Mouse (Mus musculus): ENCODE measurements at regions not wholly inside any gene's neighbourhood (a gene's known extent, or its start where the extent isn't known, plus 50 kb on each side); places are given as distances from the start of the nearest gene placed in this dataset.
"Not testable (repeated sequence)": the region's sequence is repeated elsewhere in the genome, so short reads cannot be mapped to it uniquely, and the experiment has no call there.

DNA sequence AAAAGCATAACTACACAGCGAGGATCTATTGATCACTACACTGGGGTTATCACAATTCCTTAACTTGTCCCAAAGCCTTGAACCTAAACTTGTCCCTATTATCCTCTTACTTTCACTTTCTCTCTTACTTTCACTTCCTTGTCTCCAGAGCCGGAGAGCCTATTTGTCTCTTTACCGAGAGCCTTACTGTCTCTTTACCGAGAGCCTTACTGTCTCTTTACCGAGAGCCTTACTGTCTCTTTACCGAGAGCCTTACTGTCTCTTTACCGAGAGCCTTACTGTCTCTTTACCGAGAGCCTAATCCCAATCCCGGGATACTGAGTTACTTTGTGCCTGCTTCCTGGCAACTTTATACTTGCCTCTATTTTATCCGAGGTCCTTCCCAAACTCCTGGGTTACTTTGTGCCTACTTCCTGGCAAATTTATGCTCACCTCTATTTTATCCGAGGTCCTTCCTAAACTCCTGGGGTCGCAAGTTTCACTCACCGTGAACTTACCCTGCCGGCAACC is 335.3 kb upstream of the Ccng1 start:
- DNase-seq (ENCODE audit: low read depth, low spot score); H3K36me3 ChIP-seq (ENCODE audit: control insufficient read depth, insufficient read depth, low read length, poor library complexity, severe bottlenecking); H3K27me3 ChIP-seq (ENCODE audit: control insufficient read depth, insufficient read depth, low read length, poor library complexity, severe bottlenecking): not testable (repeated sequence)

DNA sequence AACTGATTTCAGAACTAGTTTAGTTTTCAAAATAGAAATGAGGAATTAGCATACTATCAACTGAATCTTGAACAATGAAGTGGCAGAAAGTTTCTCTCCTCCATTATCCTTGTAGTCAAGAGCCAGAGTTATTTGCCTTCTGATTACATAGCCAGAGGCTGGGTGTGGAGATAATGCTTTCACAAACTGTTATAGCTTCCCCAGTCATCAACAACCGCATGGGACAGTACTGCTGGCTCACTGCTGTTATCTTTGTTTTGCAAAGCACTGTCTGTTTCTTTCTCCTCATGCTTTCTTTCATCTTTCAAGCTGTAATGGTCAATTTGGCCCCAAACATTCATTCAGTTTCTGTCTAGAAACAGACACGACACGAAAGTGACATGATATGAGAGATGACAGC is 308.5 kb upstream of the Ccng1 start:
- no peak for DNase-seq (ENCODE audit: low read depth, low spot score)
- Histone ChIP-seq H3K27me3 (ENCODE audit: control insufficient read depth, insufficient read depth, low read length, poor library complexity, severe bottlenecking) (no peaks in the 10 kb centered on the region), H3K36me3 (ENCODE audit: control insufficient read depth, insufficient read depth, low read length, poor library complexity, severe bottlenecking) (no peaks in the 10 kb centered on the region)

DNA sequence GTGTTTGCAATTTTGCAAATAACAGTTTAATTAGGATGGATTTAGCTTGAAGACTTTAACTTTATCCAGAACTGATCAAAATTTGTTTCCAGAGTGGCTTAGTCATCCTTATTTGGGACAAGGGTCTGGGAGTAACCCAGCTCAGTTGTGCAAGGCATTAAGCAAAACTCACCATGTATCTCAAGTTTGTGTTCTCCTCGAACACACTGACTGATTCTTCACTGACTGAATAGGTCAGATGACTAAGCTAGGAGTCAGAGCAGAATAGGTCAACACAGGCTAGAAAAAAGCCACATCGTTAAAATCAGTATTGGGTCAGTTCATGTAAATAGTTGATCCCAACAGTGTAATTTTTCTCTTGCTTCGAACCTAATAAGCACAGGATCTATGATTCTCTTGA is 302.7 kb upstream of the Ccng1 start:
- H3K27me3 ChIP-seq (ENCODE audit: control insufficient read depth, insufficient read depth, low read length, poor library complexity, severe bottlenecking) = no peaks in the 10 kb centered on the region
- no peaks in the 10 kb centered on the region for H3K36me3 ChIP-seq (ENCODE audit: control insufficient read depth, insufficient read depth, low read length, poor library complexity, severe bottlenecking)
- DNase-seq (ENCODE audit: low read depth, low spot score) = no peak

DNA sequence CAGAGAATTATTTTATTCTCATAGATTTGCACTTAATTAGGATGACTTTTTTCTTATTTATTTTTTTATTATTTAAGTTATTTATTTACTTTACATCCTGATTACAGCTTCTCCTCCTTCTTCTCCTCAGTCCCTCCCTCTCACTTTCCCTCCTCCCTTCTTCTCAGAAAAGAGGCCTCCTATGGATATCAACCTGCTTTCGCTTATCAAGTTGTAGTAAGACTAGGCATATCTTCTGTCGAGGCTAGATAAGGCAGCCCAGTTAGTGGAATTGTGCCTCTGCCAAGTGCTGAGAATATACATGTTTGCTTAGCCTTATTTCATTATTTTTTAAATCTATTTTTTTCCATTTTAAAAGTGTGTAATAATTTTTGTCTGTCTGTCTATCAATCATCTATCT is 274.9 kb upstream of the Ccng1 start:
- H3K27me3 ChIP-seq (ENCODE audit: control insufficient read depth, insufficient read depth, low read length, poor library complexity, severe bottlenecking) = no peaks in the 10 kb centered on the region
- H3K36me3 ChIP-seq (ENCODE audit: control insufficient read depth, insufficient read depth, low read length, poor library complexity, severe bottlenecking) = no peaks in the 10 kb centered on the region
- DNase-seq (ENCODE audit: low read depth, low spot score) = no peak

DNA sequence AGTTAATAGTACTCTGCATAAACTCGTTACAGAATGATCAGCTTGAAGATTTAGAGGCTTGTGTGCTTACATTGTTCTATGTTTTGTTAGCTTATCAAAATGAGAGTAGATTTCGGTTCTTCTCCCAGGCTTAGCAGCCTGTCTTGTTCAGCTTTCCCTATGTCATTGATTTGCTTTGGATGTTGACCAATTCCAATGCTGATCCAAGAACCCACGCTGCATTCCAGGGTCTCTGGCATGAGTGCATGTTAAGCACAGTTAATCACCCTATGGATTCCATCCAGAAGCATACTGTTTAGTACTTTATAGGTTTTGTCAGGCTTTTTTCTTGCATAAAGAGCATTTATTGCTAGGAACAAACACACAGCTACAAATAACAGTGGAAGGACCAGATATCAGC is 255.0 kb upstream of the Ccng1 start:
- no peaks in the 10 kb centered on the region for H3K27me3 ChIP-seq (ENCODE audit: control insufficient read depth, insufficient read depth, low read length, poor library complexity, severe bottlenecking)

DNA sequence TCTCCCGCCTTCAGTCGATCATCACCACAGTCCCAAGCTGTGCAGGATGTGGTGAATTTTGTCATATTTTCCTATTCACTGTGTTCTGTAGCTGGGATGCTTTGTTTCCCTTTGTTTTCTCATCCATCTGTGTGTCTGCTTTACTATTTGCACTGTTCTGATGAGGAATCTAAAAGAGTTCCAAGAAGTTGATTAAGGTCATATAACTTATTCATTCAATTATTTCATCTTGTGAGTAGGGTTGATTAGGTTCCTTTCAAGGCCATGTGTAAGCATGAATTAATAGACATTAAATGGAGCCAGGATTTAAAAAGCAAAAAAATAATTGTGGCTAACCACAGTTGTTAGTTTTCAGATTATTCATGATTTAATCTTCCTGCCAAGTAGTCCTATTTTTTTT is 217.7 kb upstream of the Ccng1 start:
- Histone ChIP-seq H3K27me3 (ENCODE audit: control insufficient read depth, insufficient read depth, low read length, poor library complexity, severe bottlenecking) (no peaks in the 10 kb centered on the region), H3K36me3 (ENCODE audit: control insufficient read depth, insufficient read depth, low read length, poor library complexity, severe bottlenecking) (no peaks in the 10 kb centered on the region)
- no peak for DNase-seq (ENCODE audit: low read depth, low spot score)

More for the DNA sequence above, 255.0 kb upstream of the Ccng1 start:
- DNase-seq (ENCODE audit: low read depth, low spot score) = no peak
- H3K36me3 ChIP-seq (ENCODE audit: control insufficient read depth, insufficient read depth, low read length, poor library complexity, severe bottlenecking) = no peaks in the 10 kb centered on the region

DNA sequence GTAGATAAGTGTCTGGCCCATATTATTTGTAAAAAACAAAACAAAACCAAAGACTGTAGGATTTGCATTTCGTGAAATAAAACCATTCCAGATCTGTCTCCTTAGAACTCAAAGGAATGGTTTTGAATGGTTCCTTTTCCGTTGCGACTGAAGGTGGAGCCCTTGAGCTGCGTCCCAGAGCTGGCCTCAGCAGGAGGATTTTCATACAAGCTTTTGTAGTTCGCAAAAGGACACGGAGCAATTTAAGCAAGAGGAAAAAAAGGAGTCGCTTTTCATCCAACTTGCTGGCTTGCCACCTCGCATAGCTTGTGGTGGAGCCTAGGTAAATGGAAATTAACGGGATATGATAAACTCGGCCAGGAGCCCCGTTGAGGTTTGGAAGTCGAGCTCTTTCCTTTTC is 172.1 kb upstream of the Ccng1 start:
- no peak for DNase-seq (ENCODE audit: low read depth, low spot score)
- Histone ChIP-seq H3K27me3 (ENCODE audit: control insufficient read depth, insufficient read depth, low read length, poor library complexity, severe bottlenecking) (no peaks in the 10 kb centered on the region), H3K36me3 (ENCODE audit: control insufficient read depth, insufficient read depth, low read length, poor library complexity, severe bottlenecking) (no peaks in the 10 kb centered on the region)

DNA sequence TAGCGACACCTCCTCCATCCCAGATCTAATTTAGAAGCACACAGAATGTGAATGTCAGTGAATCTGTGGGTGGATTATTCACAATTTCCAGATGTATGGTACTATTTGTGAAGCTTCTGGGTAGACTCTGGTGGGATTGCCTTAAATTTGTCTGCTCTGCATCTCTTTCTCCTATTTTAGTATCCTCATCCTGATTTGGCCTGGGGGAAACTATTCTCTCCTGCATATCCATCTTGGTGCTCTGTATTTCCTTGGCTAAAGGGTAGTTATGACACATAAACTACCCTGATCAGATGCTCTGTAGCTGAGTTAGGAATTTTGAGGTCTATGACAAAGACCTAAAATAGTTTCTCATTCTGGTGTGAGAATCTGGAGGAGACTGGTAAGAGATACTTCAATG is 136.4 kb upstream of the Ccng1 start:
- Histone ChIP-seq H3K36me3 (ENCODE audit: control insufficient read depth, insufficient read depth, low read length, poor library complexity, severe bottlenecking) (no peaks in the 10 kb centered on the region), H3K27me3 (ENCODE audit: control insufficient read depth, insufficient read depth, low read length, poor library complexity, severe bottlenecking) (no peaks in the 10 kb centered on the region)
- DNase-seq (ENCODE audit: low read depth, low spot score) = no peak

DNA sequence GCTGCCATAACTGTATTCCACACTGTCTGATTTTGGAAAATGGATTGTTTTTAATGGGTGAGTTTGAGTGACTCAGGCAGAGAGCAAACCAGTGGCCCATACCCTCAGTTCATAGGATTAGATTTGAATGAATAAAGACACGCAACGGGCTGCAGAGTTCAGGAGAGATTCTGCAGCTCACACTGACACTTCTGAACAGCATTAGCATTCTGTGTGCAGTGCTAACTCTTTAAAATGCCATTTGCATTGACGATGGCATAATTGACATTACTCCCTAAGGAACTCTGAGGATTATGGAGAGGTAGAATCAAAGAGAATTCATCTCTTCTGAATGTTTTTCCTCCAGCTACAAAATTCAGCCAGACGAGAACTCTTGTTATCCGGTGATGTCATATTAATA is 129.4 kb upstream of the Ccng1 start:
- Histone ChIP-seq H3K27me3 (ENCODE audit: control insufficient read depth, insufficient read depth, low read length, poor library complexity, severe bottlenecking) (no peaks in the 10 kb centered on the region), H3K36me3 (ENCODE audit: control insufficient read depth, insufficient read depth, low read length, poor library complexity, severe bottlenecking) (no peaks in the 10 kb centered on the region)
- no peak for DNase-seq (ENCODE audit: low read depth, low spot score)

DNA sequence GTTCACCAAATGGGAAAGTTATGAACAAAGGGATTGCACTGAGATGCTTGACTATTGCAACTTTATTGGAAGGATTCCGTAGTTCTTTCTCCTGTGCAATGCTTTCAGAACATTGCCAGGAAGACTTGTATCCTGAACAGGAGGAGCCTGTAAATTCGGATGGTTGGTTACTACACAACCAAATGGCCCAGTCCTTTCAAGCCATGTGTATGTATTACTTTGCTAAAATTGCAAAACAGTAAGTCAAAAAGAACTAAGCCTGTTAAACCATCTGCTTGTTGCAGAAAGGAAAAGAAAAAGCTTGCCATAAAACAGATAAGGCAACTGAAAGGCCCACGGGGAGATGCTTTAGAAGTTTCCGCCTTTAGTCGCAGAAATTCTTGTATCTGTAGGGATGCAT is 124.5 kb upstream of the Ccng1 start:
- Histone ChIP-seq H3K36me3 (ENCODE audit: control insufficient read depth, insufficient read depth, low read length, poor library complexity, severe bottlenecking) (no peaks in the 10 kb centered on the region), H3K27me3 (ENCODE audit: control insufficient read depth, insufficient read depth, low read length, poor library complexity, severe bottlenecking) (no peaks in the 10 kb centered on the region)
- DNase-seq (ENCODE audit: low read depth, low spot score) = no peak

DNA sequence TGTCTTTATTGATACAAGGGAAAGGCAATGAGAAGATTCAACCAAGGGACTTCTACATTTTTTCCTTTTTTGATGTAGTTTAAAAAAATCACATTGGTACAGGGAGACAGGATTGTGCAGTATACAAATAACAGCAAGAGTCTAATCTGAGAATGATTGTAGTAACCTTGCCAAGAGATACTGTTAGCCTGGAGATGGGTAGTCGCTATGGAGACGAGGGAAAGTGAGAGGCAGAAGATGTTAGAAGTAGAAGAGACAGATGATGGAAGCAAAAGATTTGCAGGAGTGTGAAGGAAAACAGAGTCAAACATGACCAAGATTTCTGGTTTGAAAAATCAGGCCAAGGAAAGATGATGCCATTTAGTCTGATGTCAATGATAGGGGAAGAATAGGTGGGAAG is 117.9 kb upstream of the Ccng1 start:
- no peaks in the 10 kb centered on the region for H3K27me3 ChIP-seq (ENCODE audit: control insufficient read depth, insufficient read depth, low read length, poor library complexity, severe bottlenecking)
- no peak for DNase-seq (ENCODE audit: low read depth, low spot score)
- no peaks in the 10 kb centered on the region for H3K36me3 ChIP-seq (ENCODE audit: control insufficient read depth, insufficient read depth, low read length, poor library complexity, severe bottlenecking)

DNA sequence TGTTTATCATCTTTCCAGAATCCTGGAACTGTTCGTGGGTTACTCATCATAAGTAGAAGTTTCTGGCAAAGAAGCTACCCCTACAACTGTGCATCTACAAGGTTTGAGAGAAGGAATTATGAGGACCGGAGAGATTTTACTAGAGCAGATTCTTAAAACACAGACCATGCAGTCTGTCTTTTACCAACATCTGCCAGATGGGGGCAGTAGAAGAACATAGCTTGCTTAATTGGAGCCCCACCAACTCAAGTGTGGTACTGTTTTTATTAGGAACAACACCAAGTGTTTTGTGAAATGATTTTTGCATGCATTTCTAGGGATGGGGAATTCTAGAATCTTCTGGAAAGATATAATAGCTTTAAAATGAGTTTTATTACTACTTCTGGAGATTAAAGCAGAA is 110.6 kb upstream of the Ccng1 start:
- DNase-seq (ENCODE audit: low read depth, low spot score) = peak; percentile 4

DNA sequence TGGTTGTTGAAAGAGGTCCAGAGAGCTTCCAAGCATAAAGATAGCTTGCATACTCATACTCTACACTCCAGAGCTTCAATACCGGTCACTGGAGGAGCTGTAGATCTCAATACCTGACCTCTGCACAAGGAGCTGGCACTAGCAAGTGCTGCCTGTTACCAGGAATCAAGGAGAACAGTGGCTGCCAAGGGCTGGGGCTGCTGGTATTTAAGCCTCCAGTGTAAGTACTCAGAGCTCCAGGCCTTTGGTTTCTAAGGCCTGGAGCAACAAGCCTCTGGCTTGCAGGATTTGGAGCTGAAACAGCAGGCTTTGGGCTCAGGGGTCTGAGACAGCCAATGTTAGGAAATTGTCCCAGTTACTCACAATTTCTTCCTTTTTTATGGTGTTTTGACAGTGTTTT is 96.2 kb upstream of the Ccng1 start:
- Histone ChIP-seq H3K27me3 (ENCODE audit: control insufficient read depth, insufficient read depth, low read length, poor library complexity, severe bottlenecking) (no peaks in the 10 kb centered on the region), H3K36me3 (ENCODE audit: control insufficient read depth, insufficient read depth, low read length, poor library complexity, severe bottlenecking) (no peaks in the 10 kb centered on the region)
- DNase-seq (ENCODE audit: low read depth, low spot score) = no peak

More for the DNA sequence above, 110.6 kb upstream of the Ccng1 start:
- H3K27me3 ChIP-seq (ENCODE audit: control insufficient read depth, insufficient read depth, low read length, poor library complexity, severe bottlenecking) = no peaks in the 10 kb centered on the region
- no peaks in the 10 kb centered on the region for H3K36me3 ChIP-seq (ENCODE audit: control insufficient read depth, insufficient read depth, low read length, poor library complexity, severe bottlenecking)

DNA sequence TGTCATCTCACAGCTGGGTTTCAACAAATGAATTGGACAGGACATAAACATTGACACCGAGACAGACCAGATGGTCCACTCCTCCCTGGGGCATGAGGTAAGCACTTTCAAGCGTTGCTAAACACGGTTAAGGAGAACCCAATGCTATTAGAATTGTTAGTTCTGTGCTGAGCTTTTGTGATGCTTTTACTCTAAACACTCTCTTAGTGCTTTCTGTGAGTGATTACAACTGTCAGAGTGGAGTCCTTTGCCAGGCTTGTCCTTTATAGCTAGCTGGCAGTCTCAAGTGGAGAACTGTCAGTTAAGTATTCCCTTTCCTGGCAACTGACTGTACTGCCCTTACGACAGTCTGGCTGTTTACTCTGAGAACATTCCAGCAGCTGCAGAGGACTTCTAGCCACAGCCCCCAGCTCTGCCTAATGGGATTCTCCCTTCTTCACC is 95.6 kb upstream of the Ccng1 start:
- H3K27me3 ChIP-seq (ENCODE audit: control insufficient read depth, insufficient read depth, low read length, poor library complexity, severe bottlenecking) = no peaks in the 10 kb centered on the region
- no peaks in the 10 kb centered on the region for H3K36me3 ChIP-seq (ENCODE audit: control insufficient read depth, insufficient read depth, low read length, poor library complexity, severe bottlenecking)
- DNase-seq (ENCODE audit: low read depth, low spot score) = no peak

DNA sequence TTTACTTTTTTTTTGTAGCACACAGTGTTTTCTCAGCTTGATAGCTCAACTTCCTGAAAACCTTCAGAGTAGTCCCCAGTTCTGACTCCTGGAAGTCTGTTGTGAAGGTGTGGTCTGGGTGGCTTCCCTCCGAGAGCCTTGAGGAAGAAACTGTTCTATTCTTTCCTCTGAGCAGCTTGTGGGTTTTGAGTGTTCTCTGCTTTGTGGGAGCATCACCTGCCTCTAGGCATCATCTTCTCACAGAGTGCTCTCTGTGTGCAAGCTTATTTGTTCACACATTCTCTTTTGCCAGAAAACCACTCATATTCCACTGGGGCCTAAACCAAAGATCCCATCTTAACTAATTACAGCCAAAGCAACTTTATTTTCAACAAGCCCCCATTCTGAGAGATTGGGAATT is 91.5 kb upstream of the Ccng1 start:
- Histone ChIP-seq H3K36me3 (ENCODE audit: control insufficient read depth, insufficient read depth, low read length, poor library complexity, severe bottlenecking) (no peaks in the 10 kb centered on the region), H3K27me3 (ENCODE audit: control insufficient read depth, insufficient read depth, low read length, poor library complexity, severe bottlenecking) (no peaks in the 10 kb centered on the region)
- DNase-seq (ENCODE audit: low read depth, low spot score) = no peak

DNA sequence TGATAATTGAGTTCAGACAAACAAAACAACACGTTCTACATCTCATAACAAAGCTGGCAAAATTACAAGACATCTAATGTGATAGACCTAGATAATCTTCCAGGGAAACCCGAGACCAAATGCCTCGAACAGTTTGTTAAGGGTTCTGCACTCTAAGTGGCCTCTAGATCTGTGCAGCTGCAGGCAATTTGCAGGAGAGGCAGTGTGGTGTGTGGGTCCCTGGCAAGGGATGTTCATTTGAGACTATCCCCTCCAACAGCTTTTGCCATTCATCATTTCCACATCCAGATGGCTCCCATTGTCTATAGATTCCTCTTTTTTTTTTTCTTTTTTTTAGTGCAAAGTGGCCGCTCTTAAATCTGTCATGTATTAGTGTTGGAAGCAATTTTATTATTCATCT is 80.3 kb upstream of the Ccng1 start:
- no peak for DNase-seq (ENCODE audit: low read depth, low spot score)
- no peaks in the 10 kb centered on the region for H3K27me3 ChIP-seq (ENCODE audit: control insufficient read depth, insufficient read depth, low read length, poor library complexity, severe bottlenecking)
- H3K36me3 ChIP-seq (ENCODE audit: control insufficient read depth, insufficient read depth, low read length, poor library complexity, severe bottlenecking) = no peaks in the 10 kb centered on the region

All from splenic B cell, adult 2 months (primary cell).